Mouse (Mus musculus) R1 (cell line): ENCODE measurements around the gene Adcy9.

Source experiments
- DNase-seq: peaks from one replicate; pipeline ENCODE4 v3.0.0-alpha.2; 2018; ENCODE audit warnings: low read depth, low spot score

The Adcy9 gene

DNA sequence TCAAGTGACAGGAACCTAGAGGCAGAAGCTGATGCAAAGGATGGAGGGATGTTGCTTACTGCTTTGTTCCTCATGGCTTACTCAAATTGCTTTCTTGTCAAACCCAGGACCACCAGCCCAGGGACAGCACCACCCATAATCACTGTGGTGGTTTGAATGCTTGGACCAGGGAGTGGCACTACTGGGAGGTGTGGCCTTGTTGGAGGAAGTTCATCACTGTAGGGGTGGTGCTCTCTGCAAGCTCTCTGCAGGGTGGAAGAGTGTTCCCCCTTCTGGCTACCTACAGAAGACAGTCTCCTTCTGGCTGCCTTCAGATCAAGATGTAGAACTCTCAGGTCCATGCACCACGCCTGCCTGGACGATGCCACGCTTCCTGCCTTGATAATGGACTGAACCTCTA lies 148.0 kb downstream of the Adcy9 start:
- peak; percentile 92 for DNase-seq

DNA sequence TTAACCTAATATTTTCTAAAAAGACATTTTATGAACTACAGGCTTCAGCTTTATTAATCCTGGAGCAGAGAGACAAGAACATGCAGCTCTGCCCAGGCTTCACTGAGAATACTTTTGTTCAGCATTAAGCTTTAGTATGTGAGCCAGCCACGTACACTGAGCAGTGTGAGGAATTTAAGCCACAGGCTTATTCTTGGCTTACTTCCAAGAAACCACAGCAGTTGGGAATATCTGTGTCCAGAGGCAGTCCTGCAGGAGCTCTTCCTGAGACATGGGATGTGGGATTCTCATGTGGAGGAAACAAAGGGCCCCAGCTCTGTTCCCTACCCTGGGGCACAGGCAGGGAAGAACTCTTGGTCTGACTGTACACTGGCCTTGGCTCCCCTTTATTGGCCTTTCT lies 149.4 kb downstream of the Adcy9 start:
- DNase-seq, result no peak

DNA sequence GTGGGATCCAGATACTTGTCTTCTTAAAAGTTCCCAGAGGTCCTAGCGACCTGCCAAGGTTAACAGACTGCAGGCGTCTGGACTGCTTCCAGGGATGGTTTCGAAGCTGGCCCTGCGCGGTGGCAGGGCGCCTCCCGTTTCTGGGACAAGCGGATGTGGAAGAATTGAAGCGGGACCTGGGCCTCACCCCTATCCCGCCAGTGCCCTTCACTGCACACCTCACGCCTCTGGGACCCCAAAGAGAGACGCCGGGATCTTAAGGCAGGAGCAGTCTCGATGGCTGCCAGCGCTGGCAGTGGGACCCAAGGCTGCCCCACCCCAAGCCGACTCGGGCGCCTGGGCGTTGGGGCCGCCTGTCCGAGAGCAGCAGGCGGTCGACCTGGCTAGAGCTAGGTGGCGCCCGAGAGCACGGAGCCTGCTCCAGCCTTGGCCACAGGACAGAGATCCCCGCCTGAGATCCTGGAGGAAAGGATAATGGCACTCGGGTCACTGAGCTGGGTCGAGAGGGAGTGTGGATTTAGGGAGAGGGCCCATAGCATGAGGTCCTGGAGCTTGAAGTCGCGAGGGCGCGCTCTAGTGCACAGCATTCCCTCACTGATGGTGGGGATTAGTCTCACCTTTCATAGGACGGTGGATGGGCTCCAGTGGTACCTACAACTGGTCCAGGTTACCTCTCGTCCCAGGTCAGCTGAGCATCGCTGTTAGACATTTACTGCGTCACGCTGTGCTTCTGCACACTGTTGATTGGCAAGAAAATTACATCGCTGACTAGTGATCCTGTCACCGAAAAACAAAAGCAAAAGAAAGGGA lies 152.2 kb downstream of the Adcy9 start:
- peak; percentile 86 for DNase-seq

DNA sequence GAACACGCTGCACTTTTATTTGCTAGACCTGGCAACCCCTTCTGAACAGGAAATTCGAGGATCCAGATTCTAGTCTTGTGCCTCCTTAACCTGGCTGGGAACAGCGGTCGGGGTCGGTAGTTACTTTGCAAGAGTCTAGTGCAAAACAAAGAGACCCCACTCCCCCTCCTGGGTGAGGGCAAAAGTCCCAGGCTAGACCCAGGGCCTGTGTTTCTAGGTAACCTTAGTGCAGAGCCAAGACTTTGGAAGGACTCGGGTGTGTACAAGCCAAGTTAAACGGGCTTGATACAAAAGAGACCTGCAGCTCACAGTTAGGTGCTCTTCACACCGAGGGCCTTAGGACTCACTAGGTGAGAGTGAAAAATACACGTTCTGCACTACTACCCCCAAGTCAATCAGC lies 152.8 kb downstream of the Adcy9 start:
- DNase-seq, result no peak

DNA sequence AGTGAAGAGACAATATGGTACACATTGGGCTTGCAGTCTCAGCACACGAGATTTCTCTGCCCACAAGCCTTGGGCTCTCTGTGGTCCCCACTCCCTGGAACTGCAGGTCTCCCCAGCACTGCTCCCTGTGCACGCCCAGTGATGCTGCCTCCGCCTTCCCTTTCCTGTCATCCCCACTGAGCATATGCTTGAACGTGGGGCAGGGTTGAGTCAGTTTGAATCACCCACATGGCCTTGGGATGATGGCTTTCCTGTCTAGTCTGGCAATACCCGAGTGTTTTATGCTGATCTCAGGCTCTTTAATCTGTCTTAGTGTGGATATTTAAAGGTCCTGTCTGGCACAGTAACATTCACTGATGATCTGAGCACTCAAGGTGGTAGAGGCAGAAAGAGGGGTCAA lies 154.9 kb downstream of the Adcy9 start:
- DNase-seq, result no peak

DNA sequence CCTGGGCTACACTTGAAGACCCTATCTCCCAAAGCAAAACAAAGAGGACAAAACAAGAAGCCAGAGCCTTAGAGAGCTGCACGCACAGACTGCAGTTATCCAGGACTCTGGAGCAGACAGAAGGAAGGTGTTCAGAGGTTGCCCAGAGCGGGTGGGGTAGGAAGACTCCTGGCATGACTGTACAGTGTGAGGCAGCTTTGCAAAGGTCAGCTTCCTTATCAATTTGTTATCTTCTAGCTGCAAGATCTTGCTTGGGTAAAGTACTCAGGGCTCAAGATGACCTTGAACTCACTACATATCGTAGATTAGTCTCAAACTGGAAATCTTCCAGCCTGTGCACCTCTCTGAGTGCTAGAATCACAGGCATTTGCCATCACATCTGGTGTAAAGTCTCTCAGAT lies 156.8 kb downstream of the Adcy9 start:
- DNase-seq, result no peak

DNA sequence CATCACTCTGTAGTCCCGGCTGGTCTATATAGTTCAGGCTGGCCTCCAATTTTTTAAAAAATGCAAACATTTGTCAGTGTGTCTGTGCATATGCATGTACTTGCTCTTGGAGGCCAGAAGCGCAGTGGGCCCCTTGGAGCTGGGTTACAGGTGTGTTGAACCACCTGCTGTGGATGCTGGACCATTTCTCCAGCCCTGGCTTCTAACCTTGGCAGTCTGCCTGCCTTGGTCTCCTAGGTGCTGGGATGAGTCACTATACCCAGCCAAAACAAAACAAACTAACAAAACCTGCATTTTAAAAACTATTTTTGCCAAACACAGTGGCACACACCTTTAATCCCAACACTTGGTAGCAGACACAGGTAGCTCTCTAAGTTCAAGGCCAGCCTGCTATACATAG lies 162.8 kb downstream of the Adcy9 start:
- no peak for DNase-seq

DNA sequence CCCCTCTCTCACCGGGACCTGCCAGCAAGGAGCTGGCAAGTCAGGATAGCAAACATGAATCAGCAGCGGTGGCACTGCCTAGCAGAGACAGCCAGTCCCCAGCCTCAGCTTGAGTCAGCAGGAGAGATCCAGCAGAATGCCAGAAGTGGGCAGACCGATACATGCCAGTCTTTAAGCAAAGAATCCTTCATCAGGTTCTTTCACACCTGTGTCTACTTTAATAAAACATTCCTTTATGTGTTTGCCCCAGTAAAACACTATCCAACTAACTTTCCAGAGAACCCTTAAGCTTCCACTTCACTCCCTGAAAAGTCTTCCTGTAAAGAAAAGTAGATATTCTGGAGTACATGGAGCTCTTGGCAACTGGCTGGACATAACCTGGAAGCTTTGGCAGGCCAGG lies 171.5 kb downstream of the Adcy9 start:
- DNase-seq, result no peak

DNA sequence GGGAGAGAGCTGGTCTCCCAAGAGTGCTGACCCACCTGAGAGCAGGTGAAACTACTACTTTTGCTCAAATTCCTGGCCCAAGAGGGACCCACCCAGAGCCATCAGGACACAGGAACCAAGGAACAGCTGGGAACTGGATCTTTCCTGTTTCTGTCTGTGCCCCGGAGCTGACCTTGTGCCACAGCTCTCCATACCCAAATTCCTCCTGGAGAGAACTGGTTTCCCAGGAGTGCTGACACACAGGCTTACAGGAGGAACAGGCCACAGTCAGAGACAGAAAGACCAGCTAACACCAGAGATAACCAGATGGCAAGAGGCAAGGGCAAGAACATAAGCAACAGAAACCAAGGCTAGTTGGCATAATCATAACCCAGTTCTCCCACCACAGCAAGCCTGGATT lies 175.1 kb downstream of the Adcy9 start:
- DNase-seq, result peak; percentile 30
